Mouse (Mus musculus): Measurements from ENCODE around the gene Odam.

The Odam gene

GRCm38 (mm10) chr5:87884729-87885128 lies at the start of gene Odam:
Gene Odam (plus strand): TSS chr5:87885029.
- DNase-seq (ENCODE audit: low read depth in 1 of 2, low spot score in 2 of 2): no peak

DNA sequence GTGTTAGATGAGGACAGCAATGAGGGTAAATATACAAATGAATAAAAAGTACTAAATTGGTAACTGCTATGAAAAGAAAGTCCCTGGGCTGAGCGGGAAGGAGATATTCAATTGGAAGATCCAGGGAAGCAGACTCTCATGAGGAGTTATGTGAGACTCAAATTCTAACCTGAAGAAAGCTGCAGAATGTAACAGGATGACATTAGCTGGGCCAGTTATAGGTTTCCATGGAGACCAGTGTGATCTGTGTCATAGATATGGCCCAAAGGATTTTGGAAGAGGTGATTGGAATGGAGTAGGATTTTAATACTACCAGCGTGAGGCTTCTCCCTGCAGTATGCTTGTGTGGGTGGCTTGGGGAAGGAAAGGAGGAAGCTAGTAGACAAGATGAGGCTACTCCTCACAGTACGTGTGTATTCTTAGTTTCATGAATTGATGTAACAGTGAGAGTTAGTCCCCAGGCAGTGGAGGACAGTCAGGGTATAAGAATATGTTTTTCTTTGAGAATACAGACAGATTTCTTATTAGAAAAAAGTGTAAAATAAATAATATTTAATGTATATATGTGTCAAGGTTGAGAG lies 29.6 kb upstream of the Odam start:
- DNase-seq (ENCODE audit: low read depth in 1 of 2, low spot score in 2 of 2): no peak

DNA sequence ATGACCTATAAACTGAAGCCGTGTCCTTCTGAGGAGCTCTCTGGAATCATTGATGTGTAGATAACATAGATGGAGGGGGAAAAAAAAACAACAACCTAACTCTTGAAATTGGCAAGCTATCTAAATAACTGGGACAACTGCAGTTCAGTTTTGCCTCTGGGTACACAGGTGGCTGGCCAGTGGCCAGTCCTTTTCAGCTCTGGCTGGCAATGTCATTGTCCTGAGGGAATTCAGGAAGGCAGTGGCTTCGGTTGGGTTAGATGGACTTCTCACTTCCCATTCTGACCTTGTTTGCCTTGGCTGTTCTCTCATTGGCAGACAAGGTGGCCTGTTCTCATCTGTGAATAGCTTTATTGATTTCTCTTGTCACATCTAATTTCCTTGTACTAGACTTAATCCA lies 14.7 kb upstream of the Odam start:
- no peak for DNase-seq (ENCODE audit: low read depth in 1 of 2, low spot score in 2 of 2)

DNA sequence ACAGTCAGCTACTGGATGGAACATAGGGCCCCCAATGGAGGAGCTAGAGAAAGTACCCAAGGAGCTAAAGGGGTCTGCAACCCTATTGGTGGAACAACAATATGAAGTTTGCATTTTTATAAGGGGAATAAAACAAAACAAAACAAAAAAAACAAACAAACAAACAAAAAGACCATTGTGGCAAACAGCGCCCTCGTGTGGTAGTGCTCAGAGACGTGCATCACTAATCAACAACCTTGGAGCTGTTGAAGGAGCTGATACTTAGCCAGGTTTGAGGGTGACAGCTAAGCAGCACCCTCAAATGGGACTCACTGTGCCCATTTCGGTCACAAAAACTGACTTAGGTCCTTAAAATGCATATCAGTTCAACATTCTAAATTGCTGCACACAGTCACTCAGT lies 13.4 kb upstream of the Odam start:
- no peak for DNase-seq (ENCODE audit: low read depth in 1 of 2, low spot score in 2 of 2)

- no peak for DNase-seq (ENCODE audit: low read depth in 1 of 2, low spot score in 2 of 2)
Measured at GRCm38 (mm10) chr5:87925372-87925771, 40.5 kb downstream of the Odam start, which contains the start of gene Csn3. Gene Csn3 (plus strand): TSS chr5:87925579.

DNA sequence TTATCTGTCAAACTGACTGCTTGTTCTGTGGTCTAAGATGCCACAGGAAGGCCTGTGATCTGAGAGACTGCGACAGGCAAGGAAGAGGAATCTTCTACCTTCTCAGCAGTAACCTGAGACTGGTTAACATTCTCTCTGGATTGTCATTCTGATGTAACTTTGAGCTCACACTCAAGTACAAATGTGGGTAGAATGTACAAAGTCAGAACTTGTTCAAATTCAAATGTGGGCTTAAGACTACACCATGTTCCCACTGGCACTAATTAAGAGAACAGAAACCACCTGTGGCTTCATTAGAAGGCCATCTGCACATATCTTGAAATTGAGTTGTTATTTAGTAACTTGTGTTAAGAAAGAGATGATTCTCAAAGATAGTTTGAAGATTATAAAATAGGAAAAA lies 46.8 kb downstream of the Odam start:
- no peak for DNase-seq (ENCODE audit: low read depth in 1 of 2, low spot score in 2 of 2)

DNA sequence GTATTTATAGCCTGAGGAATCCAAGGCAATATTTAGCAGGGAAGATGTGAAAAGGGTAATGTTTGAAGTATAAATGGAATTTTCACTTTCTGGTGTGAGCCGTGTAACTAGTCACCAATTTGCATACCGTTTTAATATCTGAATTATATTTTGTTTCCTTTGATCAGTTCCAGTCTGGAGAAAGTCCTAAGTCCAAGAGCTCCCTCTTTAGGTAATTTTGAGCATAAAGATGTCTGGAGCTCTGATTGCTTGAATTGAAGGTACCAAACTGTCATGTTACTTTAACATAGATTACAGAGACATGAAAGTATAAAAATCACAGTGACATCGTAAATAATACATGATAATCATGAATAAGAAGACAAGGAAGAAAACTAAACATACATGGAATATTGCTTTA lies 55.9 kb downstream of the Odam start:
- no peak for DNase-seq (ENCODE audit: low read depth in 1 of 2, low spot score in 2 of 2)

- DNase-seq (ENCODE audit: low read depth in 1 of 2, low spot score in 2 of 2): no peak
Measured at GRCm38 (mm10) chr5:87942515-87942914, 57.7 kb downstream of the Odam start.

Measured in monocyte, adult 2 months (primary cell).